Mouse (Mus musculus) intestine, embryonic 15.5 days (tissue): ENCODE measurements at regions not wholly inside any gene's neighbourhood (a gene's known extent, or its start where the extent isn't known, plus 50 kb on each side); places are given as distances from the start of the nearest gene placed in this dataset.

Source experiments
- ATAC-seq: fragments of 200-750 bp; cut with Nextera tagmentation; 2 replicates; pipeline ENCODE4 v1.8.0; 2017; ENCODE audit warnings: moderate TSS enrichment, moderate library complexity
- H3K27ac ChIP-seq: fragments of 300-500 bp; sonication (generic); 2 replicates; pipeline ENCODE4 v1.5.1; 2015; ENCODE audit warnings: mild to moderate bottlenecking, inconsistent platforms
- H3K27me3 ChIP-seq: fragments of 300-500 bp; sonication (generic); replicated peaks from 2 replicates; pipeline ENCODE4 v1.6.1; 2015; ENCODE audit warnings: inconsistent platforms
- H3K36me3 ChIP-seq: fragments of 300-500 bp; sonication (generic); 2 replicates; pipeline ENCODE4 v1.6.1; 2015; ENCODE audit warnings: inconsistent platforms
- H3K4me1 ChIP-seq: fragments of 300-500 bp; sonication (generic); replicated peaks from 2 replicates; pipeline ENCODE4 v1.6.1; 2015; ENCODE audit warnings: inconsistent platforms
- H3K4me2 ChIP-seq: fragments of 300-500 bp; sonication (generic); replicated peaks from 2 replicates; pipeline ENCODE4 v1.6.1; 2015; ENCODE audit warnings: mild to moderate bottlenecking, inconsistent platforms
- H3K4me3 ChIP-seq: fragments of 300-500 bp; sonication (generic); replicated peaks from 2 replicates; pipeline ENCODE4 v1.5.1; 2015; ENCODE audit warnings: inconsistent platforms
- H3K9ac ChIP-seq: fragments of 300-500 bp; sonication (generic); 2 replicates; pipeline ENCODE4 v1.6.1; 2015; ENCODE audit warnings: inconsistent platforms
- H3K9me3 ChIP-seq: fragments of 300-500 bp; sonication (generic); 2 replicates; pipeline ENCODE4 v1.6.1; 2016; ENCODE audit warnings: inconsistent platforms
- WGBS: fragments of 180-500 bp; shearing (Covaris S2); methylation state at CpG from one replicate; pipeline ENCODE4 v1.1.7; 2015; 5-methylcytosine and 5-hydroxymethylcytosine counted together

DNA sequence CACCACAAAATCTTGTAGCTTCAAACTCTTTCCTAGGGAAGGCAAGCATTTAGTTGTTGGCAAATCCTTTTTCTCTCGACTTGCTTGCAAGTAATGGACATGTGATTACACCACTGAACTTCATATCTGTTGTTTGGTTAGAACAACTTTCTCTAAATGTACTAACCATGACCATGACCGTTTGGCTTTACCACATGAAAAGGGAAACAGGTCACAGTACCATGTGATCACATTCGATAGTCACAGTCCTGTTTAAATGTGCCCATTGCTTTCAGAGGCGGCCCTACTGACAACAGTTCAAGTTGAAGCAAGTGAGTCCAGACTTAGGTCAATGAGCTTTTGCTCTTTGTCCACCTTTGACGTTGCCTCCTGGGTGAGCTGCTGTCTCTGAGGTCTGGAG lies 211.1 kb downstream of the Foxo1 start:
- H3K36me3 ChIP-seq = no peaks in the 10 kb centered on the region
- WGBS = 85% methylated on average over 5 of the region's 5 CpGs
- no peak overlapping the region for H3K4me3 ChIP-seq
- no peaks in the 10 kb centered on the region for H3K4me1 ChIP-seq
- H3K4me2 ChIP-seq = no peak overlapping the region
- no peaks in the 10 kb centered on the region for H3K27me3 ChIP-seq
- H3K9me3 ChIP-seq = no peaks in the 10 kb centered on the region
- no peak for ATAC-seq
- H3K9ac ChIP-seq = no peak overlapping the region
- no peak overlapping the region for H3K27ac ChIP-seq

GRCm38 (mm10) chr3:52469900-52470299 lies 201.8 kb downstream of the Foxo1 start:
- no peak overlapping the region for H3K4me3 ChIP-seq
- H3K4me1 ChIP-seq = no peaks in the 10 kb centered on the region
- H3K4me2 ChIP-seq = no peak overlapping the region
- no peak for ATAC-seq
- H3K36me3 ChIP-seq = no peaks in the 10 kb centered on the region
- H3K9ac ChIP-seq = no peak overlapping the region
- no peaks in the 10 kb centered on the region for H3K9me3 ChIP-seq
- no peak overlapping the region for H3K27ac ChIP-seq
- H3K27me3 ChIP-seq = no peaks in the 10 kb centered on the region
- WGBS = 75% methylated on average over 4 of the region's 4 CpGs

DNA sequence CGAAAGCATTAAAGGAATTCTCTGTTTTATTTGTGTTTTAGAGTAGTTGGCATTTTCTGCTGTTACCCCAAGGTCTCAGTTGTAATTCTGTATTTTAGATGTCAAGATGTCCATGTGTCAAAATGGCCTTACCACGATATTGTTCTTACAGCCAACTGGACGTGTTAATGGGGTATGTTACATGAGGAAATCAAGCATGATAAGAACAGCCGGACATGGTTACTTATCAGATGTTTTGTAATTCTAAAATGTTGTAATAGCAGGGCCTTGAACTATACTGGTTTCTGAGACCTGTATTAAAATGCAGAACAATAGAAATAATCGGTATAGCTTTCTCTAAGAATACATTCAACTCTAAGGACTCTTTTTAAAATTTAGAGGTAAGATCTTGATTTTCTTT lies 201.3 kb downstream of the Foxo1 start:
- no peak for ATAC-seq
- no peak overlapping the region for H3K9ac ChIP-seq
- H3K36me3 ChIP-seq = no peaks in the 10 kb centered on the region
- H3K4me1 ChIP-seq = no peaks in the 10 kb centered on the region
- 91% methylated on average over 5 of the region's 5 CpGs for WGBS
- no peaks in the 10 kb centered on the region for H3K9me3 ChIP-seq
- no peak overlapping the region for H3K27ac ChIP-seq
- no peak overlapping the region for H3K4me3 ChIP-seq
- no peaks in the 10 kb centered on the region for H3K27me3 ChIP-seq
- no peak overlapping the region for H3K4me2 ChIP-seq

GRCm38 (mm10) chr3:52468326-52468725 lies 200.2 kb downstream of the Foxo1 start:
- H3K4me3 ChIP-seq = no peak overlapping the region
- H3K9ac ChIP-seq = no peak overlapping the region
- no peak overlapping the region for H3K4me2 ChIP-seq
- no peak for ATAC-seq
- no peaks in the 10 kb centered on the region for H3K9me3 ChIP-seq
- H3K4me1 ChIP-seq = 0 out of 2 replicates have a peak, but pooled peaks cover 2% of the 10 kb centered on the region
- H3K36me3 ChIP-seq = no peaks in the 10 kb centered on the region
- 94% methylated on average over 8 of the region's 8 CpGs for WGBS
- H3K27ac ChIP-seq = no peak overlapping the region
- H3K27me3 ChIP-seq = no peaks in the 10 kb centered on the region

DNA sequence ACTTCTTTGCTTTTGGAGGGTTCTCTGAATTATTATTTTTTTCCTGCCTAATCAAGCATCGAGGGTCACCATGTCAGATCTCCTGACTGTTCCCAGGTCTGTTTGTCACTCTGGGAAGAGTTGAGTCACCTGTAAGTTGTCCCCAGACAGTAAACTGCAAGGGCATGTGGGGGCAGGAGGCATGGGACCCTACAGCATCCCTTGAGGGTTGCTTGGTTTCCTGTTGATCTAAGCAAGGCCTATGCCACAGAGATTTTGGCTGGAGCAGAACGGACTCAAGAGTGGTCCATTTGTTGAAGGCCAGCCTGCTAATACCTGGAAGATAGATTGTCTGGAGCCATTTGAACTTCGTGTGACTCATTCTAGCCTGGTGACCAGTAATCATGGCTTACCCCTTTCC lies 199.7 kb downstream of the Foxo1 start:
- Histone ChIP-seq H3K36me3 (no peaks in the 10 kb centered on the region), H3K4me1 (0 out of 2 replicates have a peak, but pooled peaks cover 2% of the 10 kb centered on the region), H3K4me3 (no peak overlapping the region), H3K27ac (no peak overlapping the region), H3K9me3 (no peaks in the 10 kb centered on the region), H3K9ac (no peak overlapping the region), H3K27me3 (no peaks in the 10 kb centered on the region), H3K4me2 (no peak overlapping the region)
- no peak for ATAC-seq
- 66% methylated on average over 3 of the region's 3 CpGs for WGBS

GRCm38 (mm10) chr3:52466984-52467565 lies 198.9 kb downstream of the Foxo1 start:
- Histone ChIP-seq H3K9me3 (no peaks in the 10 kb centered on the region), H3K27me3 (no peaks in the 10 kb centered on the region), H3K27ac (no peak overlapping the region), H3K36me3 (no peaks in the 10 kb centered on the region), H3K9ac (no peak overlapping the region), H3K4me1 (0 out of 2 replicates have a peak, but pooled peaks cover 2% of the 10 kb centered on the region), H3K4me3 (no peak overlapping the region), H3K4me2 (no peak overlapping the region)
- ATAC-seq = no peak
- WGBS = 54% methylated on average over 11 of the region's 11 CpGs

GRCm38 (mm10) chr3:52466571-52466970 lies 198.4 kb downstream of the Foxo1 start:
- 45% methylated on average over 3 of the region's 3 CpGs for WGBS
- H3K36me3 ChIP-seq = no peaks in the 10 kb centered on the region
- no peak overlapping the region for H3K4me2 ChIP-seq
- H3K9ac ChIP-seq = no peak overlapping the region
- ATAC-seq = no peak
- no peaks in the 10 kb centered on the region for H3K27me3 ChIP-seq
- no peaks in the 10 kb centered on the region for H3K9me3 ChIP-seq
- no peak overlapping the region for H3K4me3 ChIP-seq
- no peak overlapping the region for H3K27ac ChIP-seq
- H3K4me1 ChIP-seq = 0 out of 2 replicates have a peak, but pooled peaks cover 2% of the 10 kb centered on the region

GRCm38 (mm10) chr3:52463911-52464310 lies 195.8 kb downstream of the Foxo1 start:
- Histone ChIP-seq H3K9ac (no peak overlapping the region), H3K4me3 (no peak overlapping the region), H3K36me3 (no peaks in the 10 kb centered on the region), H3K27me3 (no peaks in the 10 kb centered on the region), H3K9me3 (no peaks in the 10 kb centered on the region), H3K4me1 (0 out of 2 replicates have a peak, but pooled peaks cover 2% of the 10 kb centered on the region), H3K4me2 (no peak overlapping the region), H3K27ac (no peak overlapping the region)
- 40% methylated on average over 7 of the region's 7 CpGs for WGBS
- ATAC-seq = peak; percentile 90

DNA sequence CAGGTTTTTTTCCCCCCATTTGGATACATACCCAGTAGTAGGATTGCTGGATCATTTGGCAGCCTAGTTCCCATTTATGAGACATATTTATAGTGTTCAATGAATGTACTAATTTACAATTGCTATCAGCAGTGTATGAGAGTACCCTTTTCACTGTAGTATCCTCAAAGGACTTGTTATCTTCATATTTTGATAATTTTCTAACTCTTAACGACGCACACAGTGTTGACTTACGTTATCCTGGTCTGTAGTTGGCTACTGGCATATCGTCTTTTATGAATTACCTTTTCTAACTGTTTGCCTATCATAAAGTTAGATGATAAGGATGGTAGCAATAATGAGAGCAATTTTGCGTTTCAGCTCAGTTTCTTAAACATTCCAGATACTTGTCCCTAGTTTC lies 186.8 kb downstream of the Foxo1 start:
- 63% methylated on average over 5 of the region's 5 CpGs for WGBS
- ATAC-seq = peak; percentile 83
- no peak overlapping the region for H3K4me3 ChIP-seq
- H3K27ac ChIP-seq = no peak overlapping the region
- no peak overlapping the region for H3K4me2 ChIP-seq
- no peaks in the 10 kb centered on the region for H3K36me3 ChIP-seq
- H3K9me3 ChIP-seq = no peaks in the 10 kb centered on the region
- no peak overlapping the region for H3K9ac ChIP-seq
- H3K4me1 ChIP-seq = no peaks in the 10 kb centered on the region
- no peaks in the 10 kb centered on the region for H3K27me3 ChIP-seq

GRCm38 (mm10) chr3:52453041-52453440 lies 184.9 kb downstream of the Foxo1 start:
- Histone ChIP-seq H3K36me3 (no peaks in the 10 kb centered on the region), H3K27me3 (no peaks in the 10 kb centered on the region), H3K9me3 (no peaks in the 10 kb centered on the region), H3K4me1 (no peaks in the 10 kb centered on the region), H3K27ac (no peak overlapping the region), H3K9ac (no peak overlapping the region), H3K4me2 (no peak overlapping the region), H3K4me3 (no peak overlapping the region)
- no peak for ATAC-seq
- 68% methylated on average over 3 of the region's 3 CpGs for WGBS

- Histone ChIP-seq H3K27me3 (no peaks in the 10 kb centered on the region), H3K27ac (no peak overlapping the region), H3K36me3 (no peaks in the 10 kb centered on the region), H3K4me1 (no peaks in the 10 kb centered on the region), H3K9ac (no peak overlapping the region), H3K9me3 (no peaks in the 10 kb centered on the region), H3K4me2 (no peak overlapping the region), H3K4me3 (no peak overlapping the region)
- ATAC-seq = no peak
- 59% methylated on average over 5 of the region's 5 CpGs for WGBS
These were observed 184.2 kb downstream of the Foxo1 start for GRCm38 (mm10) chr3:52452345-52452744.

DNA sequence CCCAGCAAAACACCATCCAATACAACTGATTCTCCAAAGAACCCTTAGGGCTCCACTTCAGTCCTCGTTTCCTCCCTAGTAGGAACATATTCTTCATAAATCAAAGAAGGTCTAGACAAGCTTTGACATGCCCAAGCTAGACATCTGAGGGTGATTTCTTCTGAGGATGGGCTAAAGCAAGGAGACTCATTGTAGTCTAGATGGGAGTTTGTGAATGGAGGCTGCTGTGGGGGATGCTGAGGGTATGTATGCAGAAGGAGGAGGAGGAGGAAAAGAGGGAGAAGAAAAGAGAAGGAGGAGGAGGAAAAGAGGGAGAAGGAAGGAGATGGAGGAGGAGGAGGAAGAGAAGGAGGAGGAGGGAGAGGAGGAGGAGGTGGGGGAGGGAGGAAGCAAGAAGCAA lies 178.9 kb downstream of the Foxo1 start:
- ATAC-seq = no peak
- Histone ChIP-seq H3K27me3 (no peaks in the 10 kb centered on the region), H3K36me3 (no peaks in the 10 kb centered on the region), H3K9me3 (no peaks in the 10 kb centered on the region), H3K4me2 (no peak overlapping the region), H3K4me1 (no peaks in the 10 kb centered on the region), H3K4me3 (no peak overlapping the region), H3K27ac (no peak overlapping the region), H3K9ac (no peak overlapping the region)
- 65% methylated on average over 1 of the region's 1 CpGs for WGBS

DNA sequence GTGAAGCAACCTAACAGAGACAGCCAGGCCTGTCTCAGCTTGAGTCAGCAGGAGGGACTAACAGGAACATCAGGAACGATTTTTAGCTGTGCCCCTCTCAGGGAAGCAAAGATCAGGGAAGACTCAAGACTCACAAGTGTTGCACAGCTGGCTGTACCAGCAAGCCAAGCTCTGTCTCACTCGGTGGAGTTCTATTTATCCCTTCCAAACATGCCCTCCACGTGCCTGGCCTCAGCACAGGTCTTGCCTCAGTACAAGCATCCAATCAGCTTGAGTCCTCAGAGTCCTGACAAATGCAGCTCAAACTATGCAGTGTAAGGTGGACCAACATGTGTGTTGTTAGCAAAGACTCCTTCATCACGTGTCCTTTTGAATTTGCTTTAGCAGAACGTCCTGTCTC lies 178.4 kb downstream of the Foxo1 start:
- H3K36me3 ChIP-seq = no peaks in the 10 kb centered on the region
- no peak overlapping the region for H3K9ac ChIP-seq
- WGBS = 75% methylated on average over 5 of the region's 5 CpGs
- H3K27ac ChIP-seq = no peak overlapping the region
- H3K4me1 ChIP-seq = no peaks in the 10 kb centered on the region
- H3K9me3 ChIP-seq = no peaks in the 10 kb centered on the region
- ATAC-seq = no peak
- no peak overlapping the region for H3K4me2 ChIP-seq
- no peak overlapping the region for H3K4me3 ChIP-seq
- no peaks in the 10 kb centered on the region for H3K27me3 ChIP-seq
